Mouse (Mus musculus): ENCODE results near the gene Nckap5. TPM values are rescaled to one million over a fixed set of nuclear protein-coding genes. Genes with fewer than 3 reads are reported as not detected.

The Nckap5 gene
- polyA plus RNA-seq, 1 experiment from 2014 or later = 45.0 TPM

- H3K4me1 ChIP-seq (replicated peaks; ENCODE audit: control insufficient read depth, insufficient read depth, low read length) = peaks cover 4% of the 10 kb centered on the region
- H3K4me3 ChIP-seq (ENCODE audit: low read length) = no peak overlapping the region
- H3K27ac ChIP-seq (ENCODE audit: low read length) = 0 out of 2 replicates have a peak overlapping the region, but pooled peaks have one; percentile 15
- H3K27me3 ChIP-seq (ENCODE audit: control insufficient read depth, insufficient read depth, low read depth, low read length) = no peaks in the 10 kb centered on the region
- no peak overlapping the region for H3K4me2 ChIP-seq (ENCODE audit: low read depth, low read length)
- H3K36me3 ChIP-seq (ENCODE audit: control insufficient read depth, insufficient read depth, low read length) = no peaks in the 10 kb centered on the region; the same call in 1 of the 2 replicates
- WGBS = 39% methylated on average over 1 of the region's 1 CpGs
- peak; percentile 78 for ATAC-seq (ENCODE audit: low read depth)
- H3K9me3 ChIP-seq (ENCODE audit: control insufficient read depth, low read length) = no peaks in the 10 kb centered on the region
- H3K9ac ChIP-seq (ENCODE audit: low read length) = no peak overlapping the region
Observed at GRCm38 (mm10) chr1:126675142-126675541, 155.5 kb downstream of the Nckap5 start.

GRCm38 (mm10) chr1:126673238-126673637 is 157.4 kb downstream of the Nckap5 start:
- Histone ChIP-seq H3K36me3 (ENCODE audit: control insufficient read depth, insufficient read depth, low read length) (no peaks in the 10 kb centered on the region; the same call in 1 of the 2 replicates), H3K4me3 (ENCODE audit: low read length) (no peak overlapping the region), H3K27ac (ENCODE audit: low read length) (no peak overlapping the region), H3K9ac (ENCODE audit: low read length) (no peak overlapping the region), H3K9me3 (ENCODE audit: control insufficient read depth, low read length) (no peaks in the 10 kb centered on the region), H3K4me2 (ENCODE audit: low read depth, low read length) (no peak overlapping the region), H3K27me3 (ENCODE audit: control insufficient read depth, insufficient read depth, low read depth, low read length) (no peaks in the 10 kb centered on the region), H3K4me1 (replicated peaks; ENCODE audit: control insufficient read depth, insufficient read depth, low read length) (peaks cover 4% of the 10 kb centered on the region)
- WGBS = 69% methylated on average over 2 of the region's 2 CpGs
- no peak for ATAC-seq (ENCODE audit: low read depth)

- no peak for ATAC-seq (ENCODE audit: low read depth)
- Histone ChIP-seq H3K4me2 (ENCODE audit: low read depth, low read length) (no peak overlapping the region), H3K36me3 (ENCODE audit: control insufficient read depth, insufficient read depth, low read length) (no peaks in the 10 kb centered on the region; the same call in 1 of the 2 replicates), H3K4me1 (replicated peaks; ENCODE audit: control insufficient read depth, insufficient read depth, low read length) (peaks cover 3% of the 10 kb centered on the region), H3K9ac (ENCODE audit: low read length) (no peak overlapping the region), H3K27me3 (ENCODE audit: control insufficient read depth, insufficient read depth, low read depth, low read length) (no peaks in the 10 kb centered on the region), H3K4me3 (ENCODE audit: low read length) (no peak overlapping the region), H3K27ac (ENCODE audit: low read length) (no peak overlapping the region), H3K9me3 (ENCODE audit: control insufficient read depth, low read length) (no peaks in the 10 kb centered on the region)
- 96% methylated on average over 3 of the region's 3 CpGs for WGBS
Observed at GRCm38 (mm10) chr1:126670507-126670906, 160.1 kb downstream of the Nckap5 start.

- ATAC-seq (ENCODE audit: low read depth) = peak; percentile 47
- Histone ChIP-seq H3K27me3 (ENCODE audit: control insufficient read depth, insufficient read depth, low read depth, low read length) (no peaks in the 10 kb centered on the region), H3K9ac (ENCODE audit: low read length) (no peak overlapping the region), H3K4me3 (ENCODE audit: low read length) (no peak overlapping the region), H3K4me2 (ENCODE audit: low read depth, low read length) (no peak overlapping the region), H3K4me1 (replicated peaks; ENCODE audit: control insufficient read depth, insufficient read depth, low read length) (peaks cover 6% of the 10 kb centered on the region; the same call in 1 of the 2 replicates), H3K9me3 (ENCODE audit: control insufficient read depth, low read length) (no peaks in the 10 kb centered on the region), H3K27ac (ENCODE audit: low read length) (peak overlapping the region; percentile 7; the same call in 1 of the 2 replicates), H3K36me3 (ENCODE audit: control insufficient read depth, insufficient read depth, low read length) (no peaks in the 10 kb centered on the region)
- 56% methylated on average over 7 of the region's 7 CpGs for WGBS
Observed at GRCm38 (mm10) chr1:126660098-126660999, 170.2 kb downstream of the Nckap5 start.

- H3K9ac ChIP-seq (ENCODE audit: low read length) = no peak overlapping the region
- no peak overlapping the region for H3K27ac ChIP-seq (ENCODE audit: low read length)
- no peak overlapping the region for H3K4me2 ChIP-seq (ENCODE audit: low read depth, low read length)
- H3K4me3 ChIP-seq (ENCODE audit: low read length) = no peak overlapping the region
- WGBS = 91% methylated on average over 11 of the region's 11 CpGs
- no peak for ATAC-seq (ENCODE audit: low read depth)
- no peaks in the 10 kb centered on the region for H3K27me3 ChIP-seq (ENCODE audit: control insufficient read depth, insufficient read depth, low read depth, low read length)
- H3K9me3 ChIP-seq (ENCODE audit: control insufficient read depth, low read length) = no peaks in the 10 kb centered on the region
- H3K36me3 ChIP-seq (ENCODE audit: control insufficient read depth, insufficient read depth, low read length) = no peaks in the 10 kb centered on the region
- H3K4me1 ChIP-seq (replicated peaks; ENCODE audit: control insufficient read depth, insufficient read depth, low read length) = peaks cover 6% of the 10 kb centered on the region; the same call in 1 of the 2 replicates
Observed at GRCm38 (mm10) chr1:126658731-126659130, 171.9 kb downstream of the Nckap5 start.

- 79% methylated on average over 2 of the region's 2 CpGs for WGBS
- no peak for ATAC-seq (ENCODE audit: low read depth)
Observed at GRCm38 (mm10) chr1:126656246-126656645, 174.4 kb downstream of the Nckap5 start.

GRCm38 (mm10) chr1:126652085-126652484 is 178.5 kb downstream of the Nckap5 start:
- no peak overlapping the region for H3K27ac ChIP-seq (ENCODE audit: low read length)
- H3K27me3 ChIP-seq (ENCODE audit: control insufficient read depth, insufficient read depth, low read depth, low read length) = no peaks in the 10 kb centered on the region
- 56% methylated on average over 2 of the region's 2 CpGs for WGBS
- no peak overlapping the region for H3K9ac ChIP-seq (ENCODE audit: low read length)
- H3K4me1 ChIP-seq (replicated peaks; ENCODE audit: control insufficient read depth, insufficient read depth, low read length) = no peaks in the 10 kb centered on the region
- H3K4me3 ChIP-seq (ENCODE audit: low read length) = no peak overlapping the region
- H3K9me3 ChIP-seq (ENCODE audit: control insufficient read depth, low read length) = no peaks in the 10 kb centered on the region
- no peak overlapping the region for H3K4me2 ChIP-seq (ENCODE audit: low read depth, low read length)
- no peak for ATAC-seq (ENCODE audit: low read depth)
- no peaks in the 10 kb centered on the region for H3K36me3 ChIP-seq (ENCODE audit: control insufficient read depth, insufficient read depth, low read length)

More at GRCm38 (mm10) chr1:126656246-126656645, 174.4 kb downstream of the Nckap5 start:
- Histone ChIP-seq H3K4me1 (replicated peaks; ENCODE audit: control insufficient read depth, insufficient read depth, low read length) (peaks cover 6% of the 10 kb centered on the region; the same call in 1 of the 2 replicates), H3K36me3 (ENCODE audit: control insufficient read depth, insufficient read depth, low read length) (no peaks in the 10 kb centered on the region), H3K9ac (ENCODE audit: low read length) (no peak overlapping the region), H3K4me2 (ENCODE audit: low read depth, low read length) (no peak overlapping the region), H3K4me3 (ENCODE audit: low read length) (no peak overlapping the region), H3K9me3 (ENCODE audit: control insufficient read depth, low read length) (no peaks in the 10 kb centered on the region), H3K27me3 (ENCODE audit: control insufficient read depth, insufficient read depth, low read depth, low read length) (no peaks in the 10 kb centered on the region), H3K27ac (ENCODE audit: low read length) (no peak overlapping the region)

GRCm38 (mm10) chr1:126650806-126651205 is 179.8 kb downstream of the Nckap5 start:
- no peaks in the 10 kb centered on the region for H3K27me3 ChIP-seq (ENCODE audit: control insufficient read depth, insufficient read depth, low read depth, low read length)
- no peak overlapping the region for H3K9ac ChIP-seq (ENCODE audit: low read length)
- H3K4me1 ChIP-seq (replicated peaks; ENCODE audit: control insufficient read depth, insufficient read depth, low read length) = no peaks in the 10 kb centered on the region
- no peak for ATAC-seq (ENCODE audit: low read depth)
- H3K9me3 ChIP-seq (ENCODE audit: control insufficient read depth, low read length) = no peaks in the 10 kb centered on the region
- H3K36me3 ChIP-seq (ENCODE audit: control insufficient read depth, insufficient read depth, low read length) = no peaks in the 10 kb centered on the region
- no peak overlapping the region for H3K4me2 ChIP-seq (ENCODE audit: low read depth, low read length)
- no peak overlapping the region for H3K27ac ChIP-seq (ENCODE audit: low read length)
- WGBS = 40% methylated on average over 5 of the region's 5 CpGs
- H3K4me3 ChIP-seq (ENCODE audit: low read length) = no peak overlapping the region

- Histone ChIP-seq H3K4me2 (ENCODE audit: low read depth, low read length) (no peak overlapping the region), H3K27me3 (ENCODE audit: control insufficient read depth, insufficient read depth, low read depth, low read length) (no peaks in the 10 kb centered on the region), H3K36me3 (ENCODE audit: control insufficient read depth, insufficient read depth, low read length) (no peaks in the 10 kb centered on the region), H3K4me3 (ENCODE audit: low read length) (no peak overlapping the region), H3K4me1 (replicated peaks; ENCODE audit: control insufficient read depth, insufficient read depth, low read length) (no peaks in the 10 kb centered on the region; the same call in 1 of the 2 replicates), H3K27ac (ENCODE audit: low read length) (no peak overlapping the region), H3K9ac (ENCODE audit: low read length) (no peak overlapping the region), H3K9me3 (ENCODE audit: control insufficient read depth, low read length) (no peaks in the 10 kb centered on the region)
- 85% methylated on average over 5 of the region's 5 CpGs for WGBS
- ATAC-seq (ENCODE audit: low read depth) = no peak
Observed at GRCm38 (mm10) chr1:126642751-126643150, 187.8 kb downstream of the Nckap5 start.
